Mouse (Mus musculus): ENCODE results near the gene Uhrf1. TPM values are rescaled to one million over a fixed set of nuclear protein-coding genes. Genes with fewer than 3 reads are reported as not detected.
A peak's percentile ranks its signal among the peaks of the same experiment; 100 is the strongest.

Gene Uhrf1
- polyA plus RNA-seq, 1 experiment from 2014 or later: 13.8 TPM

DNA sequence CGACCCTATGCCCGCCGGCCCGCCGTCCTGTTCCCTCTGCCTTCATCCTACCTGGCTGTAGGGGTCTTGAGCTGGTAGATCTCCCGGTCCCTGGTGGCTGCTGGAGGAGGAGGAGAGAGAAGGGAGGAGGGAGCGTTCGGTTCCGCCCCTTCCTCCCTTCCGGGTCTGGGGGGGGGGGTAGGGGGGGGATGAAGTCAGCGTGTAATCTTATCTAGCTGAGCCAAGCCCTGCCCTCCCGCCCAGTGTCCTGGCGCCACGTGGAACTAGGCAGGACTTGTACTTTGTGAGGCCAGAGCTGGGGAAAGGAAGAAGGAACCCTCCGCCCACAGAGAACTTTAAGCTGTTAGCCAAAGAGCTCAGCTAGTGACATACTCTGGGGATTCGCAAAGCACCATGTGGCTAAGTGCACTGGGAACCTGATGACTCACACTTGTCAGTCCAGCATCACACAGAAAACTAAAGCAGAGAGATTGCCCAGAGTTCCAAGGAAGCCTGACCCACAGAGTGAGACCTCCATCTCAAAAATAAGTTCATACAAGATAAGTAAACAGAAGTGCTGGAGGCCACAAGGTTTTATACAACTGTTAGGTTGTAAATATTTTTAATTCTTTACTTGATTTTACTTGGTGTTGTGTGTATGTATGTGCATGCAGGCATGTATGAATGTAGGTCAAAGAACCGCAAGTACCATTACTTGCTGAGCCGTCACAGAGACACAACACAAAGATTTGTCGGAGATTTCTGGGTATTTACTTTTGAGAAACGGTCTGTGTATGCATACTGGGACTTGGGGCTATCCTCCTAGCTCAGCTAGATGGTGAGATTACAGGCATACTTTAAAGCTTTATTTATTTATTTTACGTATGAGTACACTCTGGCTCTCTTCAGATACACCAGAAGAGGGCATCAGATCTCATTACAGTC is 26.2 kb upstream of the Uhrf1 start, which contains the start of gene Ticam1:
TSS of gene Ticam1 (minus strand) at position 144 of the 924 bp plus-strand sequence.
- H3K9ac ChIP-seq (replicated peaks): peak within 1 kb of the TSS; percentile 59
- no peaks in the 10 kb centered on the region for H3K36me3 ChIP-seq
- peak within 1 kb of the TSS; percentile 46 for H3K4me3 ChIP-seq (replicated peaks)
- H3K27me3 ChIP-seq (replicated peaks): no peaks in the 10 kb centered on the region
- 9% methylated on average over 19 of the region's 21 CpGs for WGBS
- peak; percentile 62 for ATAC-seq (ENCODE audit: low FRiP score)
- H3K4me2 ChIP-seq: peak within 1 kb of the TSS; percentile 77
- H3K9me3 ChIP-seq (replicated peaks): no peaks in the 10 kb centered on the region
- peak within 1 kb of the TSS; percentile 74 for H3K27ac ChIP-seq (replicated peaks)
- peaks cover 22% of the 10 kb centered on the region for H3K4me1 ChIP-seq

DNA sequence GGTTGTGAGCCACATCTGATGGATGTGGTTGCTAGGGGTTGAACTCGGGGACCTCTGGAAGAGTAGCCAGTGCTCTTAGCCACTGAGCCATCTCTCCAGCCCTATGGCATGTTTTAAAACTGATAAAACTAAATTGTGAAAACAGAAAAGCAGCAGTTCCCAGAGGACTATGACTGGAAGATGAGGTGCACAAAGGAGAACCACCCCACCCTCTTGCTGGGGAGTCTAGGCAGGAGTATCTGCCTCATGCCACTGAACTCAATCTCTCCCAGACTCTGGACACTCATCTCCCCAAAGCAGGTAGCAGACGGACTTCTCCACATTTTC is 25.6 kb upstream of the Uhrf1 start:
- Histone ChIP-seq H3K9ac (replicated peaks) (no peak overlapping the region), H3K36me3 (no peaks in the 10 kb centered on the region), H3K9me3 (replicated peaks) (no peaks in the 10 kb centered on the region), H3K4me3 (replicated peaks) (no peak overlapping the region), H3K27ac (replicated peaks) (peak overlapping the region; percentile 74), H3K4me1 (peaks cover 22% of the 10 kb centered on the region), H3K27me3 (replicated peaks) (no peaks in the 10 kb centered on the region), H3K4me2 (peak overlapping the region; percentile 77)
- ATAC-seq (ENCODE audit: low FRiP score): no peak
- 50% methylated on average over 2 of the region's 2 CpGs for WGBS

- Histone ChIP-seq H3K4me3 (replicated peaks) (no peak overlapping the region), H3K27me3 (replicated peaks) (no peaks in the 10 kb centered on the region), H3K4me1 (peaks cover 20% of the 10 kb centered on the region), H3K9ac (replicated peaks) (no peak overlapping the region), H3K36me3 (no peaks in the 10 kb centered on the region), H3K4me2 (no peak overlapping the region), H3K9me3 (replicated peaks) (no peaks in the 10 kb centered on the region), H3K27ac (replicated peaks) (no peak overlapping the region)
- ATAC-seq (ENCODE audit: low FRiP score): no peak
- 89% methylated on average over 5 of the region's 5 CpGs for WGBS
Measured at GRCm38 (mm10) chr17:56278340-56278739, 24.8 kb upstream of the Uhrf1 start.

GRCm38 (mm10) chr17:56279481-56280155 is 23.5 kb upstream of the Uhrf1 start:
- Histone ChIP-seq H3K4me1 (peaks cover 18% of the 10 kb centered on the region), H3K4me3 (replicated peaks) (no peak overlapping the region), H3K27ac (replicated peaks) (no peak overlapping the region), H3K9me3 (replicated peaks) (no peaks in the 10 kb centered on the region), H3K36me3 (no peaks in the 10 kb centered on the region), H3K9ac (replicated peaks) (no peak overlapping the region), H3K4me2 (no peak overlapping the region), H3K27me3 (replicated peaks) (no peaks in the 10 kb centered on the region)
- ATAC-seq (ENCODE audit: low FRiP score): no peak
- 97% methylated on average over 12 of the region's 12 CpGs for WGBS

- H3K27me3 ChIP-seq (replicated peaks): no peaks in the 10 kb centered on the region
- no peak overlapping the region for H3K9ac ChIP-seq (replicated peaks)
- H3K27ac ChIP-seq (replicated peaks): no peak overlapping the region
- H3K9me3 ChIP-seq (replicated peaks): no peaks in the 10 kb centered on the region
- H3K4me3 ChIP-seq (replicated peaks): no peak overlapping the region
- no peak for ATAC-seq (ENCODE audit: low FRiP score)
- no peaks in the 10 kb centered on the region for H3K36me3 ChIP-seq
- peaks cover 15% of the 10 kb centered on the region for H3K4me1 ChIP-seq
- 88% methylated on average over 12 of the region's 12 CpGs for WGBS
- H3K4me2 ChIP-seq: no peak overlapping the region
Measured at GRCm38 (mm10) chr17:56281193-56281592, 21.9 kb upstream of the Uhrf1 start.

GRCm38 (mm10) chr17:56282802-56283201 is 20.3 kb upstream of the Uhrf1 start:
- no peak for ATAC-seq (ENCODE audit: low FRiP score)
- Histone ChIP-seq H3K4me2 (no peak overlapping the region), H3K27me3 (replicated peaks) (no peaks in the 10 kb centered on the region), H3K27ac (replicated peaks) (no peak overlapping the region), H3K9ac (replicated peaks) (no peak overlapping the region), H3K4me1 (peaks cover 3% of the 10 kb centered on the region), H3K4me3 (replicated peaks) (no peak overlapping the region), H3K36me3 (no peaks in the 10 kb centered on the region), H3K9me3 (replicated peaks) (no peaks in the 10 kb centered on the region)
- 79% methylated on average over 4 of the region's 4 CpGs for whole genome bisulfite sequencing

DNA sequence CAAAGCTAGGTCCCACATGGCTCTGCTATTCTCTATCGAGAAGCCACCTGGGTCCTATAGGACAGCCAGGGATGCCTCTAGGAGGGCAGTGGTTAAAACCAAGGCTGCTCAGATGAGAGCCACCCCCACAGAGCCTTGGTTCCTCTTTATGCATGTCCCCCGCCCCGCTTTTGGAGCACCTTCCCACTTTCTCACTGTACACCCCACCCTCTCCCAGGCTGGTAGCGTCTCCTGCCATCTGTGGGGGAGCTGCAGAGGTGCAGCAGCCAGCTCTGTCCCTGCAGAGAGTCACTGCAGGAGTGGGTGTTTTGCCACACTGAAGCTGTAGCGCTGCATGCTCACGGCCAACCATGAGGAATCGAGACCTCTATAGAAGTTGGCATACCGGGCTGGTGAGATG is 19.8 kb upstream of the Uhrf1 start:
- Histone ChIP-seq H3K27me3 (replicated peaks) (no peaks in the 10 kb centered on the region), H3K36me3 (no peaks in the 10 kb centered on the region), H3K27ac (replicated peaks) (no peak overlapping the region), H3K9ac (replicated peaks) (no peak overlapping the region), H3K4me1 (peaks cover 6% of the 10 kb centered on the region), H3K4me2 (no peak overlapping the region), H3K9me3 (replicated peaks) (no peaks in the 10 kb centered on the region), H3K4me3 (replicated peaks) (no peak overlapping the region)
- no peak for ATAC-seq (ENCODE audit: low FRiP score)
- WGBS: 91% methylated on average over 8 of the region's 8 CpGs

- Histone ChIP-seq H3K4me2 (no peak overlapping the region), H3K27ac (replicated peaks) (no peak overlapping the region), H3K4me3 (replicated peaks) (no peak overlapping the region), H3K36me3 (no peaks in the 10 kb centered on the region), H3K9me3 (replicated peaks) (no peaks in the 10 kb centered on the region), H3K4me1 (peaks cover 25% of the 10 kb centered on the region), H3K27me3 (replicated peaks) (no peaks in the 10 kb centered on the region), H3K9ac (replicated peaks) (no peak overlapping the region)
- no peak for ATAC-seq (ENCODE audit: low FRiP score)
- 96% methylated on average over 11 of the region's 11 CpGs for WGBS
Measured at GRCm38 (mm10) chr17:56285995-56286394, 17.1 kb upstream of the Uhrf1 start.

DNA sequence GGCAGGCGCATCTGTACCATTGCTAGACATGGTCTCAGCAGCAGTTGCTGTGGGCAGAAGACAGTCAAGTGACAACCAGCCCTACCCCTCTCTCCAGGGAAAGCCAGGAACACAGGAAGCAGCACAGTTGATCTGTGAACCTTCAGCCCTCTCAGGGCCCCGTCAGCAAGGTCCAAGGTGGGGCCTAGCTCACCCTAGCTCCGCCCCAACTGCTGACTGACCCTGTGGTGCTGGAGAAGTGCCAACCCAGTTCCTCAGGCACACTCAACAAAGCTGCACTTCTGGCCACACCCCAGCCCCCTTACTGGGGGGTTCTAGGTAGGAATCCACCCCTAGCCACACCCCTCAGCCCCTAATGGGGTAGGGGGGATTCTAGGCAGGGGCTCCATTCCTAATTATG is 15.3 kb upstream of the Uhrf1 start:
- peak overlapping the region; percentile 6; the same call in 1 of the 2 replicates for H3K4me2 ChIP-seq
- no peaks in the 10 kb centered on the region for H3K36me3 ChIP-seq
- no peak overlapping the region for H3K4me3 ChIP-seq (replicated peaks)
- no peak overlapping the region for H3K9ac ChIP-seq (replicated peaks)
- peaks cover 34% of the 10 kb centered on the region for H3K4me1 ChIP-seq
- no peak overlapping the region for H3K27ac ChIP-seq (replicated peaks)
- no peak for ATAC-seq (ENCODE audit: low FRiP score)
- no peaks in the 10 kb centered on the region for H3K27me3 ChIP-seq (replicated peaks)
- WGBS: 68% methylated on average over 3 of the region's 3 CpGs
- H3K9me3 ChIP-seq (replicated peaks): no peaks in the 10 kb centered on the region

- Histone ChIP-seq H3K9ac (replicated peaks) (no peak overlapping the region), H3K27ac (replicated peaks) (peak overlapping the region; percentile 58; the same call in 1 of the 2 replicates), H3K9me3 (replicated peaks) (no peaks in the 10 kb centered on the region), H3K36me3 (no peaks in the 10 kb centered on the region), H3K4me3 (replicated peaks) (no peak overlapping the region), H3K4me1 (peaks cover 34% of the 10 kb centered on the region), H3K4me2 (peak overlapping the region; percentile 52), H3K27me3 (replicated peaks) (no peaks in the 10 kb centered on the region)
- no peak for ATAC-seq (ENCODE audit: low FRiP score)
- 63% methylated on average over 3 of the region's 3 CpGs for WGBS
Measured at GRCm38 (mm10) chr17:56288866-56289265, 14.3 kb upstream of the Uhrf1 start.

GRCm38 (mm10) chr17:56289371-56290331 is 13.5 kb upstream of the Uhrf1 start:
- no peaks in the 10 kb centered on the region for H3K9me3 ChIP-seq (replicated peaks)
- WGBS: 9% methylated on average over 23 of the region's 23 CpGs

More at GRCm38 (mm10) chr17:56289371-56290331, 13.5 kb upstream of the Uhrf1 start:
- no peak; the same call in 1 of the 2 replicates for ATAC-seq (ENCODE audit: low FRiP score)
- no peaks in the 10 kb centered on the region for H3K36me3 ChIP-seq
- peak overlapping the region; percentile 52 for H3K4me2 ChIP-seq
- peak overlapping the region; percentile 58 for H3K27ac ChIP-seq (replicated peaks)
- peak overlapping the region; percentile 36 for H3K4me3 ChIP-seq (replicated peaks)
- peak overlapping the region; percentile 33; the same call in 1 of the 2 replicates for H3K9ac ChIP-seq (replicated peaks)
- H3K27me3 ChIP-seq (replicated peaks): no peaks in the 10 kb centered on the region
- peaks cover 34% of the 10 kb centered on the region for H3K4me1 ChIP-seq

All from neural tube, embryonic 15.5 days (tissue).